Mouse (Mus musculus) cortical plate, adult 2 months (tissue): ENCODE results near the gene Git2. TPM values are rescaled to one million over a fixed set of nuclear protein-coding genes. Genes with fewer than 3 reads are reported as not detected.

ENCODE experiments used
- H3K27ac ChIP-seq: fragments of 200-500 bp; 2 replicates; pipeline ENCODE4 v1.5.1; 2012; ENCODE audit warnings: low read length, control low read depth, inconsistent platforms; ENCODE audit not compliant: insufficient read depth
- H3K4me1 ChIP-seq: fragments of 200-500 bp; 2 replicates; pipeline ENCODE4 v1.6.1; 2011; ENCODE audit warnings: low read length; ENCODE audit not compliant: control insufficient read depth, insufficient read depth
- H3K4me3 ChIP-seq: fragments of 200-500 bp; 2 replicates; pipeline ENCODE4 v1.5.1; 2011; ENCODE audit warnings: mild to moderate bottlenecking, low read length, control low read depth; ENCODE audit not compliant: insufficient read depth
- CTCF ChIP-seq: fragments of 200-500 bp; IDR thresholded peaks from 2 replicates; pipeline ENCODE4 v1.5.1; 2011; ENCODE audit warnings: mild to moderate bottlenecking, control low read depth, low read length; ENCODE audit not compliant: insufficient read depth; ENCODE audit errors: extremely low read depth
- POLR2A ChIP-seq: fragments of 200-500 bp; IDR thresholded peaks from 2 replicates; pipeline ENCODE4 v1.6.1; 2011; ENCODE audit warnings: mild to moderate bottlenecking, low read length, control low read depth; ENCODE audit not compliant: insufficient read depth; ENCODE audit errors: extremely low read depth
- polyA plus RNA-seq: library from polyadenylated mRNA; depleted of rRNA; stranded (reverse); fragments of >200 nt; gene quantifications from 2 replicates; pipeline ENCODE4 v1.2.3, GENCODE M21; 2012

Git2 gene
- polyA plus RNA-seq, 1 experiment, result 44.0 TPM

- H3K4me1 ChIP-seq, result peaks cover 6% of the 10 kb centered on the region
- TF ChIP-seq CTCF (no peak), POLR2A (no peak)
- H3K27ac ChIP-seq, result no peak overlapping the region
- no peak overlapping the region for H3K4me3 ChIP-seq
Observed at GRCm38 (mm10) chr5:114780912-114781311, 5.6 kb upstream of the Git2 start.

- H3K4me3 ChIP-seq, result no peak overlapping the region
- H3K4me1 ChIP-seq, result peaks cover 6% of the 10 kb centered on the region
- no peak overlapping the region for H3K27ac ChIP-seq
- TF ChIP-seq POLR2A, result no peak
- TF ChIP-seq CTCF, result no peak
Observed at GRCm38 (mm10) chr5:114779956-114780489, 4.7 kb upstream of the Git2 start.

GRCm38 (mm10) chr5:114776174-114776573 lies 857 bp upstream of the Git2 start:
- Histone ChIP-seq H3K4me1 (no peaks in the 10 kb centered on the region), H3K4me3 (peak overlapping the region; percentile 86), H3K27ac (no peak overlapping the region)
- TF ChIP-seq CTCF (no peak), POLR2A (no peak)

GRCm38 (mm10) chr5:114774403-114775051 lies 790 bp downstream of the Git2 start, which contains the start of gene Ankrd13a:
Gene Ankrd13a, plus strand, starts transcription at chr5:114774677.
- peak within 1 kb of the TSS; percentile 100 for H3K27ac ChIP-seq
- no peak for TF ChIP-seq CTCF
- peak; percentile 85 for TF ChIP-seq POLR2A
- H3K4me3 ChIP-seq, result peak within 1 kb of the TSS; percentile 86
- no peaks in the 10 kb centered on the region for H3K4me1 ChIP-seq

- Histone ChIP-seq H3K27ac (peak overlapping the region; percentile 67), H3K4me1 (no peaks in the 10 kb centered on the region), H3K4me3 (peak overlapping the region; percentile 86)
- no peak for TF ChIP-seq POLR2A
- TF ChIP-seq CTCF, result no peak
Observed at GRCm38 (mm10) chr5:114773780-114774179, 1.5 kb downstream of the Git2 start.

- Histone ChIP-seq H3K4me3 (peak overlapping the region; percentile 86), H3K27ac (0 out of 2 replicates have a peak overlapping the region, but pooled peaks have one; percentile 32), H3K4me1 (no peaks in the 10 kb centered on the region)
- TF ChIP-seq POLR2A, result peak; percentile 77; the same call in 1 of the 2 replicates
- TF ChIP-seq CTCF, result no peak
Observed at GRCm38 (mm10) chr5:114773211-114773710, 2.1 kb downstream of the Git2 start.

- H3K27ac ChIP-seq, result peak overlapping the region; percentile 42; the same call in 1 of the 2 replicates
- H3K4me1 ChIP-seq, result no peaks in the 10 kb centered on the region
- TF ChIP-seq CTCF (no peak), POLR2A (no peak)
- peak overlapping the region; percentile 86 for H3K4me3 ChIP-seq
Observed at GRCm38 (mm10) chr5:114772456-114773203, 2.7 kb downstream of the Git2 start.

GRCm38 (mm10) chr5:114771796-114772195 lies 3.5 kb downstream of the Git2 start:
- TF ChIP-seq CTCF (no peak), POLR2A (no peak)
- Histone ChIP-seq H3K4me3 (peak overlapping the region; percentile 86; the same call in 1 of the 2 replicates), H3K4me1 (no peaks in the 10 kb centered on the region), H3K27ac (peak overlapping the region; percentile 42)

- no peaks in the 10 kb centered on the region for H3K4me1 ChIP-seq
- no peak overlapping the region for H3K4me3 ChIP-seq
- no peak overlapping the region for H3K27ac ChIP-seq
- TF ChIP-seq POLR2A, result no peak
- no peak for TF ChIP-seq CTCF
Observed at GRCm38 (mm10) chr5:114769786-114770185, 5.5 kb downstream of the Git2 start.
